Mouse (Mus musculus): ENCODE measurements around the gene Nmnat2. TPM values are rescaled to one million over a fixed set of nuclear protein-coding genes. Genes with fewer than 3 reads are reported as not detected.

Gene Nmnat2
- 0.73 TPM for polyA plus RNA-seq (2015; fragmentation: Illumina TruSeq; extraction: RNeasy Lipid Tissue Mini Kit (QIAGEN cat#74804); ENCODE audit: insufficient read depth, low replicate concordance)

DNA sequence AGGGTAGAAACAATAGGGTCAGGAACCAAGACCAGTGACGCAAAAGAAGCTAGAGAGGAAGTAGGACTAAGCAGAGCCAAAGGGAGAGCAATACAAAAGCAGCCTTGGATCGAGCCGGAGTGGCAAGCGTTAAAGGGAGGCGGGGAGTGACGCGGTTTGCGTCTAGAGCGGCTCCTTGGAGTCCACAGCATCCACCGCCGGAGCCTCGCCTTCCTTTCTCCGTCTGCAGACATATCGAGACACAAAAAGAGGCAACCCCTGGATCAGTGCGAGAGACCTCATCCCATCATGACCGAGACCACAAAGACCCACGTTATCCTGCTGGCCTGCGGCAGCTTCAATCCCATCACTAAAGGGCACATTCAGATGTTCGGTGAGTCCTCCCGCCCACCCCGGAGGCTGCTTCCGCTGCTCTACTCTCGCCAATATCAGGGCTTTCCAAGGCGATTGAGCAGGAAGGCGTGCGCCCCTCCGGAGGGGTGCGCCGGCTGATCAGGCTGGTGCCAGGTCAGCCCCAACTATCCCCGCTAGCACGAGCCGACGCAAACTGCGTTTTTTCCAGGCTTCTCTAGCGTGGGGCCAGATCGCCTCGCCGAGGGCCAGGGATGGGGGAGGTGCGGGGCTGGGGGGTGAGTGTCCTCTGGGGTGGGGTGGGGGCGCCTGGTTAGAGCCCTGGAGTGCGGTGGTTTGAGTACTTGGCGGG is at the start of gene Nmnat2:
Nmnat2 (plus strand) TSS at position 173 of the 703 bp plus-strand sequence.

Other genes starting within 250 kb of the Nmnat2 start
- gene Apobec4, start 204.4 kb upstream of the Nmnat2 start, polyA plus RNA-seq (2015; fragmentation: Illumina TruSeq; extraction: RNeasy Lipid Tissue Mini Kit (QIAGEN cat#74804); ENCODE audit: insufficient read depth, low replicate concordance): not detected
- 34.9 TPM for gene Rgl1, start 188.6 kb upstream of the Nmnat2 start, polyA plus RNA-seq (2015; fragmentation: Illumina TruSeq; extraction: RNeasy Lipid Tissue Mini Kit (QIAGEN cat#74804); ENCODE audit: insufficient read depth, low replicate concordance)
- 470 TPM for gene Arpc5, start 188.5 kb upstream of the Nmnat2 start, polyA plus RNA-seq (2015; fragmentation: Illumina TruSeq; extraction: RNeasy Lipid Tissue Mini Kit (QIAGEN cat#74804); ENCODE audit: insufficient read depth, low replicate concordance)
- 109 TPM for gene Ncf2, start 154.8 kb upstream of the Nmnat2 start, polyA plus RNA-seq (2015; fragmentation: Illumina TruSeq; extraction: RNeasy Lipid Tissue Mini Kit (QIAGEN cat#74804); ENCODE audit: insufficient read depth, low replicate concordance)
- 106 TPM for gene Smg7, start 52.3 kb upstream of the Nmnat2 start, polyA plus RNA-seq (2015; fragmentation: Illumina TruSeq; extraction: RNeasy Lipid Tissue Mini Kit (QIAGEN cat#74804); ENCODE audit: insufficient read depth, low replicate concordance)
- gene Lamc2, start 231.5 kb downstream of the Nmnat2 start, polyA plus RNA-seq (2015; fragmentation: Illumina TruSeq; extraction: RNeasy Lipid Tissue Mini Kit (QIAGEN cat#74804); ENCODE audit: insufficient read depth, low replicate concordance): 1.8 TPM